Mouse (Mus musculus) midbrain, embryonic 11.5 days (tissue): ENCODE data around the gene Gsdma2. TPM values are rescaled to one million over a fixed set of nuclear protein-coding genes. Genes with fewer than 3 reads are reported as not detected.
"Not testable (repeated sequence)": the region's sequence is repeated elsewhere in the genome, so short reads cannot be mapped to it uniquely, and the experiment has no call there.

Experiments
- ATAC-seq: fragments of 200-750 bp; cut with Nextera tagmentation; 2 replicates; pipeline ENCODE4 v1.8.0; 2017; ENCODE audit warnings: moderate TSS enrichment, moderate library complexity; ENCODE audit not compliant: low FRiP score
- DNase-seq: peaks from one replicate; pipeline ENCODE4 v3.0.0; 2015; ENCODE audit warnings: low spot score; ENCODE audit errors: missing footprints
- H3K27ac ChIP-seq: fragments of 300-500 bp; sonication (generic); 2 replicates; pipeline ENCODE4 v1.5.1; 2014; ENCODE audit warnings: low read depth, low read length
- H3K27me3 ChIP-seq: fragments of 300-500 bp; sonication (generic); 2 replicates; pipeline ENCODE4 v1.6.1; 2014; ENCODE audit warnings: mild to moderate bottlenecking, low read length, moderate library complexity, mixed read lengths; ENCODE audit not compliant: control insufficient read depth, insufficient read depth
- H3K36me3 ChIP-seq: fragments of 300-500 bp; sonication (generic); 2 replicates; pipeline ENCODE4 v1.6.1; 2014; ENCODE audit warnings: mild to moderate bottlenecking, low read length, moderate library complexity, mixed read lengths; ENCODE audit not compliant: control insufficient read depth, insufficient read depth
- H3K4me1 ChIP-seq: fragments of 300-500 bp; sonication (generic); 2 replicates; pipeline ENCODE4 v1.6.1; 2014; ENCODE audit warnings: low read length; ENCODE audit not compliant: control insufficient read depth, insufficient read depth
- H3K4me2 ChIP-seq: fragments of 300-500 bp; sonication (generic); 2 replicates; pipeline ENCODE4 v1.6.1; 2014; ENCODE audit warnings: mild to moderate bottlenecking, moderate library complexity
- H3K4me3 ChIP-seq: fragments of 300-500 bp; sonication (generic); 2 replicates; pipeline ENCODE4 v1.5.1; 2014; ENCODE audit warnings: low read depth, low read length
- H3K9ac ChIP-seq: fragments of 300-500 bp; sonication (generic); 2 replicates; pipeline ENCODE4 v1.6.1; 2014; ENCODE audit warnings: low read length
- H3K9me3 ChIP-seq: fragments of 300-500 bp; sonication (generic); 2 replicates; pipeline ENCODE4 v1.6.1; 2016; ENCODE audit warnings: low read length; ENCODE audit not compliant: control insufficient read depth
- WGBS: fragments of 180-500 bp; shearing (Covaris S2); extraction: QIAGEN DNeasy Blood & Tissue Kit; methylation state at CpG from one replicate; pipeline ENCODE4 v1.1.7; 2014; 5-methylcytosine and 5-hydroxymethylcytosine counted together
- polyA plus RNA-seq: library from polyadenylated mRNA; unstranded; fragments of >200 nt; fragmentation: Nextera tagmentation; extraction: Ambion mirVana; gene quantifications from 2 replicates; pipeline ENCODE4 v1.2.1, GENCODE M21; 2014

Gsdma2 gene
- polyA plus RNA-seq, 1 experiment from 2014 or later: not detected

- DNase-seq (no peak), ATAC-seq (no peak)
- no peak overlapping the region for H3K27ac ChIP-seq
- H3K4me2 ChIP-seq: no peak overlapping the region
- H3K27me3 ChIP-seq: no peaks in the 10 kb centered on the region
- H3K4me1 ChIP-seq: no peaks in the 10 kb centered on the region
- no peak overlapping the region for H3K4me3 ChIP-seq
- no peaks in the 10 kb centered on the region for H3K9me3 ChIP-seq
- no peak overlapping the region for H3K9ac ChIP-seq
- no peaks in the 10 kb centered on the region for H3K36me3 ChIP-seq
- whole genome bisulfite sequencing: 92% methylated on average over 13 of the region's 13 CpGs
Observed at GRCm38 (mm10) chr11:98620791-98621190, 25.8 kb upstream of the Gsdma2 start.

- H3K4me2 ChIP-seq, H3K4me1 ChIP-seq, H3K27ac ChIP-seq, DNase-seq, H3K36me3 ChIP-seq, H3K9me3 ChIP-seq, H3K4me3 ChIP-seq, ATAC-seq, H3K9ac ChIP-seq, H3K27me3 ChIP-seq: not testable (repeated sequence)
- WGBS: 81% methylated on average over 6 of the region's 6 CpGs
Observed at GRCm38 (mm10) chr11:98623981-98624380, 22.6 kb upstream of the Gsdma2 start.

- H3K4me3 ChIP-seq, H3K9ac ChIP-seq, H3K9me3 ChIP-seq, H3K27me3 ChIP-seq, ATAC-seq, H3K4me2 ChIP-seq, DNase-seq, H3K4me1 ChIP-seq, H3K36me3 ChIP-seq, H3K27ac ChIP-seq: not testable (repeated sequence)
- WGBS: 89% methylated on average over 2 of the region's 2 CpGs
Observed at GRCm38 (mm10) chr11:98624381-98624780, 22.2 kb upstream of the Gsdma2 start.

GRCm38 (mm10) chr11:98625611-98626410, 20.7 kb upstream of the Gsdma2 start, which contains the start of the genes Gm12355 and Gsdma3:
Gene Gm12355, minus strand, starts transcription at chr11:98625661.
Gene Gsdma3, plus strand, starts transcription at chr11:98626360.
- Histone ChIP-seq H3K9ac (no peak within 1 kb of the TSS), H3K4me1 (no peaks in the 10 kb centered on the region), H3K4me3 (no peak within 1 kb of the TSS), H3K27me3 (no peaks in the 10 kb centered on the region), H3K9me3 (no peaks in the 10 kb centered on the region), H3K4me2 (no peak within 1 kb of the TSS), H3K27ac (no peak within 1 kb of the TSS), H3K36me3 (no peaks in the 10 kb centered on the region)
- WGBS: 89% methylated on average over 10 of the region's 10 CpGs
- DNase-seq (no peak), ATAC-seq (no peak)

DNA sequence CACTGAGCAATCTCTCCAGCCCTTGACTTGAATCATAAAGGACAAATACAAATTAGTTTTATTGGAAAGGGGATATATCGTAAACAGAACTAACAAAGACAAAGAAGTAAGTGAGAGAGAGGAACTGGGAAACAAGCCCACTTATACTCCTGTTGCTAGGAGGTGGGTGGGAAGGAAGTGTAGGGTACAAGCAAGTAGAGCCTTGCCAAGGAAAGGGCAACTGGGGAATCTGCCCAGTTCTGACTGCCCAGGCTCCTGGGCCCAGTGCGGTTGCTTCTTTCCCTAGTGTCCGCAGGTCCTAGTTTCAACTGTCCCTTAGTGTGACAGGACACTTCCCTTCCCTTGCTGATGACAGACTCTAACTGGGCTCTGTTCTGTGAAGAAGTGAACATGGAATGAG, 17.9 kb upstream of the Gsdma2 start:
- no peaks in the 10 kb centered on the region for H3K4me1 ChIP-seq
- no peaks in the 10 kb centered on the region for H3K27me3 ChIP-seq
- H3K4me3 ChIP-seq: no peak overlapping the region
- no peak overlapping the region for H3K9ac ChIP-seq
- WGBS: 95% methylated on average over 3 of the region's 3 CpGs
- H3K4me2 ChIP-seq: no peak overlapping the region
- no peaks in the 10 kb centered on the region for H3K36me3 ChIP-seq
- no peak for ATAC-seq
- H3K9me3 ChIP-seq: no peaks in the 10 kb centered on the region
- no peak overlapping the region for H3K27ac ChIP-seq
- DNase-seq: no peak

DNA sequence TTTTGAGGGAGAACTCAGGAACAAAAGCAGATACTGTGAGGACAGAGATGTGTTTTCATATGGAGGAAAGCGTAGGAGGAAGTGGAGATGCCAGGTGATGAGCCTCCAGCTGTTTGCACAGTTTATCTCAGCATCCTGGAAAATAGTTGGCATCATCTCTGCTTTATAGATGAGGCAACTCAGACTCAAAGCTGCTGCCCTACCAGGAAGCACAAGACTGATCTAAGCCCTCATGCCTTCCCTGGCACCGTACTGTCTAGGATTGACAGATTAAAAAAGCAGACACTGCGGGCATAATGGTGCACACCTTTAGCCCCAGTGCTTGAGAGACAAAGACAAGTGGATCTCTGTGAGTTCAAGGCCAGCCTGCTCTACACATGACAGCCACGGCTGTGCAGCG, 15.9 kb upstream of the Gsdma2 start:
- no peak for DNase-seq
- H3K36me3 ChIP-seq: no peaks in the 10 kb centered on the region
- no peak for ATAC-seq
- 94% methylated on average over 5 of the region's 5 CpGs for WGBS
- no peak overlapping the region for H3K27ac ChIP-seq
- no peaks in the 10 kb centered on the region for H3K4me1 ChIP-seq
- H3K9me3 ChIP-seq: no peaks in the 10 kb centered on the region
- H3K4me3 ChIP-seq: no peak overlapping the region
- no peak overlapping the region for H3K4me2 ChIP-seq
- H3K27me3 ChIP-seq: no peaks in the 10 kb centered on the region
- H3K9ac ChIP-seq: no peak overlapping the region

- not testable (repeated sequence) for ATAC-seq, DNase-seq, H3K4me2 ChIP-seq, H3K4me3 ChIP-seq, H3K36me3 ChIP-seq, H3K4me1 ChIP-seq, H3K27ac ChIP-seq, H3K9ac ChIP-seq, H3K27me3 ChIP-seq, H3K9me3 ChIP-seq
- WGBS: 39% methylated on average over 10 of the region's 10 CpGs
Observed at GRCm38 (mm10) chr11:98635312-98635970, 11.1 kb upstream of the Gsdma2 start.

DNA sequence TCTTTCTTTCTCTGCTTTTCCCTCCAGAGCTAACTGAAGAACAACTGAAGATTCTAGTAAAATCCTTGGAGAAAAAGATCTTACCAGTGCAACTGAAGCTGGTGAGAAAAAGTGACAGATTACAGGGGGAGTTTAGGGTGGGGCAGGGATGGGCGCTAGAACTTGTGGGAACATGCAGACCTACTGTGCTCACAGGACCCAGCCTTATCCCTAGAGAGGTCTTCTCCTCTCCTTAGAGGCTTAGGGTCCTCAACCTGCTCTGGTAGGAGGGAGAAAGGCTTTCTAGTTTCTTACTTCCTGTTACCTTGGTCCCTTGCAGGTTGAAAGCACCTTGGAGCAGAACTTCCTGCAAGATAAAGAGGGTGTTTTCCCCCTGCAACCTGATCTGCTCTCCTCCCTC, 9.1 kb upstream of the Gsdma2 start:
- H3K9ac ChIP-seq: no peak overlapping the region
- no peak overlapping the region for H3K27ac ChIP-seq
- no peaks in the 10 kb centered on the region for H3K9me3 ChIP-seq
- 79% methylated on average over 1 of the region's 1 CpGs for WGBS
- DNase-seq: no peak
- no peaks in the 10 kb centered on the region for H3K4me1 ChIP-seq
- H3K27me3 ChIP-seq: no peaks in the 10 kb centered on the region
- no peaks in the 10 kb centered on the region for H3K36me3 ChIP-seq
- ATAC-seq: no peak
- H3K4me2 ChIP-seq: no peak overlapping the region
- no peak overlapping the region for H3K4me3 ChIP-seq

DNA sequence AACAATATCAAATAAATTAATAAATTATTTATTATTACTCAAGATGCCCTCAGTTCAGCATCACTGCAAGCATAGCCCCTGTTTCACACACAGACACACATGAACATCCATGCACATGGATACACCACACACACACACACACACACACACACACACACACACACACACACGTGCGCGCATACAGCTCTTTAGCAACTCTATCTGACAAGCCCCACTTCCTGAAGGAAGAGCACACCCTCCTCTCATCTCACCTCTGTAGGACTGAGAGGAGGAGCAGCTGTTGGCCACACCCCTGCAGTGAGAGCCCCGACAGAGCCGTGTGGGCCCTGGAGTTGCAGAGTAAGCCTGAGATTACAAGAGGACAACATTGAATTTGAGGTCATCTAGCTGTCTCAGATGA, 6.5 kb upstream of the Gsdma2 start:
- 64% methylated on average over 5 of the region's 5 CpGs for WGBS
- DNase-seq: no peak
- no peak overlapping the region for H3K9ac ChIP-seq
- no peaks in the 10 kb centered on the region for H3K9me3 ChIP-seq
- no peak for ATAC-seq
- no peak overlapping the region for H3K4me2 ChIP-seq
- H3K27me3 ChIP-seq: no peaks in the 10 kb centered on the region
- H3K27ac ChIP-seq: no peak overlapping the region
- H3K36me3 ChIP-seq: no peaks in the 10 kb centered on the region
- no peaks in the 10 kb centered on the region for H3K4me1 ChIP-seq
- no peak overlapping the region for H3K4me3 ChIP-seq
